Mouse (Mus musculus) C2C12 (cell line): Measurements from ENCODE around the gene Grin2a.

Experiments
- CEBPB ChIP-seq: IDR thresholded peaks from one replicate; pipeline ENCODE4 v1.6.1; 2011; ENCODE audit warnings: low read depth, mild to moderate bottlenecking, control low read depth, moderate library complexity
- CTCF ChIP-seq: IDR thresholded peaks from one replicate; pipeline ENCODE4 v1.5.1; 2011; ENCODE audit not compliant: control insufficient read depth, insufficient read depth, insufficient read length
- FOSL1 ChIP-seq: IDR thresholded peaks from one replicate; pipeline ENCODE4 v1.8.0; 2011; ENCODE audit warnings: mild to moderate bottlenecking, low read length; ENCODE audit not compliant: poor library complexity, insufficient read depth, severe bottlenecking
- MAX ChIP-seq: IDR thresholded peaks from one replicate; pipeline ENCODE4 v1.6.1; 2011; ENCODE audit warnings: mild to moderate bottlenecking, control low read depth
- MYOD1 ChIP-seq: IDR thresholded peaks from one replicate; pipeline ENCODE4 v1.6.1; 2011; ENCODE audit warnings: low read depth; ENCODE audit not compliant: control insufficient read depth, insufficient read length
- MYOG ChIP-seq: IDR thresholded peaks from one replicate; pipeline ENCODE4 v1.6.1; 2011; ENCODE audit not compliant: control insufficient read depth, insufficient read length; ENCODE audit errors: extremely low read depth
- USF1 ChIP-seq: IDR thresholded peaks from one replicate; pipeline ENCODE4 v1.6.1; 2011; ENCODE audit warnings: low read depth, mild to moderate bottlenecking, control low read depth, moderate library complexity

- TF ChIP-seq MAX: no peak
- no peak for TF ChIP-seq CTCF
- no peak for TF ChIP-seq USF1
- no peak for TF ChIP-seq MYOG
- no peak for TF ChIP-seq CEBPB
- no peak for TF ChIP-seq MYOD1
- TF ChIP-seq FOSL1: no peak
Observed at GRCm38 (mm10) chr16:9884141-9884540, 111.2 kb downstream of the Grin2a start.
